Mouse (Mus musculus) heart, adult 2 months (tissue): ENCODE results near the gene Thoc3. TPM values are rescaled to one million over a fixed set of nuclear protein-coding genes. Genes with fewer than 3 reads are reported as not detected.

ENCODE experiments used
- DNase-seq, 2 experiments: peaks; one replicate each; pipeline ENCODE4 v3.0.0; 2021
- H3K27ac ChIP-seq: fragments of 200-600 bp; 2 replicates; pipeline ENCODE4 v1.8.1; 2022
- H3K27me3 ChIP-seq: fragments of 200-500 bp; 2 replicates; pipeline ENCODE4 v1.6.1; 2012; ENCODE audit warnings: mild to moderate bottlenecking, low read length, inconsistent platforms, mixed read lengths; ENCODE audit not compliant: control insufficient read depth, insufficient read depth
- H3K36me3 ChIP-seq: fragments of 200-500 bp; 2 replicates; pipeline ENCODE4 v1.6.1; 2012; ENCODE audit warnings: low read length, inconsistent platforms; ENCODE audit not compliant: control insufficient read depth, insufficient read depth
- H3K4me1 ChIP-seq: fragments of 200-500 bp; 2 replicates; pipeline ENCODE4 v1.6.1; 2011; ENCODE audit warnings: low read length; ENCODE audit not compliant: control insufficient read depth, insufficient read depth
- H3K4me3 ChIP-seq: fragments of 200-600 bp; 2 replicates; pipeline ENCODE4 v1.8.1; 2022
- H3K79me2 ChIP-seq: fragments of 200-500 bp; replicated peaks from 2 replicates; pipeline ENCODE4 v1.6.1; 2012; ENCODE audit warnings: mild to moderate bottlenecking, inconsistent platforms, low read length, moderate library complexity, mixed read lengths; ENCODE audit not compliant: control insufficient read depth, insufficient read depth
- H3K9ac ChIP-seq: fragments of 200-500 bp; 2 replicates; pipeline ENCODE4 v1.6.1; 2012; ENCODE audit warnings: low read depth, mild to moderate bottlenecking, control low read depth, inconsistent platforms, low read length, mixed read lengths
- CTCF ChIP-seq: fragments of 200-600 bp; IDR thresholded peaks from 2 replicates; pipeline ENCODE4 v1.8.1; 2022; ENCODE audit warnings: antibody characterized with exemption, mild to moderate bottlenecking, moderate library complexity
- EP300 ChIP-seq: fragments of 200-500 bp; IDR thresholded peaks from 2 replicates; pipeline ENCODE4 v1.6.1; 2011; ENCODE audit warnings: low read depth, low read length, control low read depth; ENCODE audit not compliant: insufficient read depth
- POLR2A ChIP-seq: fragments of 200-500 bp; IDR thresholded peaks from 2 replicates; pipeline ENCODE4 v1.6.1; 2011; ENCODE audit warnings: mild to moderate bottlenecking, low read depth, low read length, control low read depth; ENCODE audit not compliant: insufficient read depth
- WGBS: fragments of 180-500 bp; shearing (Covaris S2); methylation state at CpG from one replicate; pipeline ENCODE4 v1.1.7; 2018; 5-methylcytosine and 5-hydroxymethylcytosine counted together
- intact Hi-C: fragments of 180-260 bp; cut with DNase I; formaldehyde crosslinking; loops from one replicate; pipeline ENCODE4 v1.15.1; 2025
- polyA plus RNA-seq: library from polyadenylated mRNA; depleted of rRNA; stranded (reverse); fragments of >200 nt; gene quantifications from 2 replicates; pipeline ENCODE4 v1.2.3, GENCODE M21; 2012; rRNA removed
- total RNA-seq, 2 experiments: library from RNA; stranded (reverse); gene quantifications; 2 replicates each; pipeline ENCODE4 v1.2.3; 2021

The Thoc3 gene
- total and polyA plus RNA-seq, 3 experiments: 10.7 to 20.6 (median 19.3) TPM

DNA sequence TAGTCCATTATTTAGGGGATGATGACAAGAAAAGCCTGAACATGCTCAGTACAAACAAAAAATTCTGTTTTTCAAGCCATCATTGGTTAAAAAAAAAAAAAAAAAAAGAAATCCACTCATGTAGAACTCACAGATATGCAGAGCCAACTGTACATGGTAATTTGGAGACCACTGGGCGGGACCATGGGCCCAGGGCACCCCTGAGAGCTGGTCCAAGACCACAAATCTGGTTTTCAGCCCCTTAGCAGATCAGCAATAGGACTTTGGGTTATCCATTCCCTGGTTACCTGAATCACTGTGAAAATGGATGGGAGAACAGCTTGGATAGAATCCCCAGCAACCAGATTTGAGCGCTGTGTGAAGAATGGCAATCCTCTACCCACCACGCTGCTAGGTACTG is 57.0 kb downstream of the Thoc3 start:
- no peak overlapping the region for H3K9ac ChIP-seq
- H3K27me3 ChIP-seq: no peaks in the 10 kb centered on the region
- no peak overlapping the region for H3K27ac ChIP-seq
- H3K36me3 ChIP-seq: no peaks in the 10 kb centered on the region
- WGBS: 91% methylated on average over 3 of the region's 3 CpGs
- H3K79me2 ChIP-seq: no peaks in the 10 kb centered on the region
- DNase-seq: no peak
- TF ChIP-seq POLR2A (no peak), EP300 (no peak), CTCF (no peak)
- H3K4me3 ChIP-seq: no peak overlapping the region
- H3K4me1 ChIP-seq: no peaks in the 10 kb centered on the region
- intact Hi-C loops: no loop called here

Other genes starting within 250 kb of the Thoc3 start
- gene Cplx2, start 97.5 kb downstream of the Thoc3 start, total RNA-seq: 1 to 10 TPM; 2.3 to 2.4 TPM
- 3.0 and 4.2 TPM in 2 replicates for gene Cplx2, start 97.5 kb downstream of the Thoc3 start, polyA plus RNA-seq
- 1 to 10 TPM; 1.7 TPM for gene Simc1, start 34.9 kb upstream of the Thoc3 start, total RNA-seq
- 1.9 and 2.8 TPM in 2 replicates for gene Simc1, start 34.9 kb upstream of the Thoc3 start, polyA plus RNA-seq
- gene 4833439L19Rik, start 96.6 kb upstream of the Thoc3 start, total RNA-seq: 10 to 100 TPM; 84.8 to 93.1 TPM
- gene 4833439L19Rik, start 96.6 kb upstream of the Thoc3 start, polyA plus RNA-seq: 114 and 175 TPM in 2 replicates
- 1 to 10 TPM; 6.2 to 6.8 TPM for gene Arl10, start 106.2 kb upstream of the Thoc3 start, total RNA-seq
- 8.9 and 11.8 TPM in 2 replicates for gene Arl10, start 106.2 kb upstream of the Thoc3 start, polyA plus RNA-seq
- gene Nop16, start 121.2 kb upstream of the Thoc3 start, total RNA-seq: 10 to 100 TPM; 16.5 to 17.1 TPM
- gene Nop16, start 121.2 kb upstream of the Thoc3 start, polyA plus RNA-seq: 5.9 and 10.0 TPM in 2 replicates
- 100 to 1,000 TPM; 169 to 189 TPM for gene Higd2a, start 121.4 kb upstream of the Thoc3 start, total RNA-seq
- 189 and 270 TPM in 2 replicates for gene Higd2a, start 121.4 kb upstream of the Thoc3 start, polyA plus RNA-seq
- 100 to 1,000 TPM in 1 of 2 experiments, 10 to 100 TPM in 1; 96.6 to 105 TPM for gene Cltb, start 142.5 kb upstream of the Thoc3 start, total RNA-seq
- 51.2 and 64.1 TPM in 2 replicates for gene Cltb, start 142.5 kb upstream of the Thoc3 start, polyA plus RNA-seq
- 10 to 100 TPM; 20.4 to 21.4 TPM for gene Faf2, start 152.9 kb upstream of the Thoc3 start, total RNA-seq
- 9.2 and 17.2 TPM in 2 replicates for gene Faf2, start 152.9 kb upstream of the Thoc3 start, polyA plus RNA-seq
- gene Rnf44, start 225.1 kb upstream of the Thoc3 start, total RNA-seq: 10 to 100 TPM; 51.6 to 54.6 TPM
- 69.2 and 94.5 TPM in 2 replicates for gene Rnf44, start 225.1 kb upstream of the Thoc3 start, polyA plus RNA-seq
- gene Cdhr2, start 232.6 kb upstream of the Thoc3 start, total RNA-seq: not detected
- 0.04 TPM in 1 of 2 replicates, not detected in the other for gene Cdhr2, start 232.6 kb upstream of the Thoc3 start, polyA plus RNA-seq